Mouse (Mus musculus) thymus, adult 2 months (tissue): ENCODE measurements around the gene Tyw3.

ENCODE experiments used
- CTCF ChIP-seq: fragments of 200-500 bp; IDR thresholded peaks from 2 replicates; pipeline ENCODE4 v1.5.1; 2012; ENCODE audit warnings: mild to moderate bottlenecking, control low read depth, low read length, moderate library complexity, borderline replicate concordance; ENCODE audit not compliant: control insufficient read depth, poor library complexity, insufficient read depth; ENCODE audit errors: extremely low read depth
- POLR2A ChIP-seq: fragments of 200-500 bp; IDR thresholded peaks from 2 replicates; pipeline ENCODE4 v1.6.1; 2012; ENCODE audit warnings: mild to moderate bottlenecking, low read length, control low read depth, moderate library complexity; ENCODE audit not compliant: control insufficient read depth, poor library complexity, insufficient read depth; ENCODE audit errors: extremely low read depth

- TF ChIP-seq CTCF (no peak), POLR2A (no peak)
These were observed 5.3 kb downstream of the Tyw3 start for GRCm38 (mm10) chr3:154591621-154592020.
